Mouse (Mus musculus) limb, embryonic 13.5 days (tissue): ENCODE results near the gene Kcnh8. TPM values are rescaled to one million over a fixed set of nuclear protein-coding genes. Genes with fewer than 3 reads are reported as not detected.

ENCODE experiments used
- ATAC-seq: fragments of 200-750 bp; cut with Nextera tagmentation; 2 replicates; pipeline ENCODE4 v1.8.0; 2017; ENCODE audit warnings: low read depth, moderate number of reproducible peaks, moderate TSS enrichment; ENCODE audit not compliant: low FRiP score
- H3K27ac ChIP-seq: fragments of 300-500 bp; sonication (generic); 2 replicates; pipeline ENCODE4 v1.5.1; 2015; ENCODE audit warnings: inconsistent platforms, mild to moderate bottlenecking, moderate library complexity
- H3K27me3 ChIP-seq: fragments of 300-500 bp; sonication (generic); 2 replicates; pipeline ENCODE4 v1.6.1; 2015; ENCODE audit warnings: mild to moderate bottlenecking, inconsistent platforms
- H3K36me3 ChIP-seq: fragments of 300-500 bp; sonication (generic); 2 replicates; pipeline ENCODE4 v1.6.1; 2015; ENCODE audit warnings: inconsistent platforms, mild to moderate bottlenecking, moderate library complexity
- H3K4me1 ChIP-seq: fragments of 300-500 bp; sonication (generic); 2 replicates; pipeline ENCODE4 v1.6.1; 2015; ENCODE audit warnings: inconsistent platforms
- H3K4me2 ChIP-seq: fragments of 300-500 bp; sonication (generic); replicated peaks from 2 replicates; pipeline ENCODE4 v1.6.1; 2015; ENCODE audit warnings: inconsistent platforms, mild to moderate bottlenecking, moderate library complexity
- H3K4me3 ChIP-seq: fragments of 300-500 bp; sonication (generic); 2 replicates; pipeline ENCODE4 v1.5.1; 2015; ENCODE audit warnings: moderate library complexity, mild to moderate bottlenecking, inconsistent platforms
- H3K9ac ChIP-seq: fragments of 300-500 bp; sonication (generic); 2 replicates; pipeline ENCODE4 v1.6.1; 2015; ENCODE audit warnings: mild to moderate bottlenecking, inconsistent platforms
- H3K9me3 ChIP-seq: fragments of 300-500 bp; sonication (generic); 2 replicates; pipeline ENCODE4 v1.6.1; 2016; ENCODE audit warnings: inconsistent platforms
- WGBS: fragments of 180-500 bp; shearing (Covaris S2); methylation state at CpG from one replicate; pipeline ENCODE4 v1.1.7; 2015; 5-methylcytosine and 5-hydroxymethylcytosine counted together
- polyA plus RNA-seq: library from polyadenylated mRNA; unstranded; fragments of >200 nt; fragmentation: Nextera tagmentation; extraction: Ambion mirVana; gene quantifications from 2 replicates; pipeline ENCODE4 v1.2.1, GENCODE M21; 2015

Kcnh8 gene
- polyA plus RNA-seq, 1 experiment from 2014 or later, result 0.03 TPM

GRCm38 (mm10) chr17:52878964-52879363 is 276.5 kb downstream of the Kcnh8 start:
- ATAC-seq, result no peak
- Histone ChIP-seq H3K9ac (no peak overlapping the region), H3K4me3 (no peak overlapping the region), H3K4me1 (no peaks in the 10 kb centered on the region), H3K4me2 (no peak overlapping the region), H3K27ac (no peak overlapping the region), H3K9me3 (no peaks in the 10 kb centered on the region), H3K27me3 (no peaks in the 10 kb centered on the region), H3K36me3 (no peaks in the 10 kb centered on the region)
- WGBS, result 54% methylated on average over 1 of the region's 1 CpGs

DNA sequence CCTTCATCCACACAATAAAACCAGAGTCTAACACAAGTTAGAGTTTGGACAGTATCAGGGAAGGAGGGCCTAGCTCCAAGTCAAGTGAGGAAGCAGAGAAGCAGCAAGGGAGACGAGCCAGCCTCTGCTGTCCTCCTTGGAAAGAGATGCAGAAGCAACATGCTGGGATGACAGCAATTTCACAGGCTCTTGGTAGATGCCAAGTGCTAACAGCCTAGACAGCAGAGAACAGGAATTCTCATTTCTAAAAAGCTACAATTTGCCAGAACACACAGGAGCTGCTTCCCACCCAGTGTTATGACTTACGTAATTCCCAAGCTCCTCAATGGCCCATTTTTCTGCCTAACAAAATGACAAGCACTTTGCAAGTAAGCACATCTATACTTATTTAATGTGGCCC is 277.5 kb downstream of the Kcnh8 start:
- H3K9me3 ChIP-seq, result no peaks in the 10 kb centered on the region
- no peak overlapping the region for H3K4me3 ChIP-seq
- no peak overlapping the region for H3K4me2 ChIP-seq
- 74% methylated on average over 2 of the region's 2 CpGs for WGBS
- H3K27me3 ChIP-seq, result no peaks in the 10 kb centered on the region
- ATAC-seq, result no peak
- no peak overlapping the region for H3K27ac ChIP-seq
- H3K9ac ChIP-seq, result no peak overlapping the region
- H3K36me3 ChIP-seq, result no peaks in the 10 kb centered on the region
- H3K4me1 ChIP-seq, result no peaks in the 10 kb centered on the region

- no peak for ATAC-seq
- no peak overlapping the region for H3K4me2 ChIP-seq
These were observed 282.7 kb downstream of the Kcnh8 start for GRCm38 (mm10) chr17:52885210-52885609.

GRCm38 (mm10) chr17:52920519-52921106 is 318.1 kb downstream of the Kcnh8 start:
- WGBS, result 64% methylated on average over 3 of the region's 3 CpGs
- Histone ChIP-seq H3K36me3 (no peaks in the 10 kb centered on the region), H3K4me3 (no peak overlapping the region), H3K4me1 (no peaks in the 10 kb centered on the region), H3K27me3 (no peaks in the 10 kb centered on the region), H3K9ac (no peak overlapping the region), H3K4me2 (no peak overlapping the region), H3K27ac (no peak overlapping the region), H3K9me3 (no peaks in the 10 kb centered on the region)
- ATAC-seq, result no peak

More at GRCm38 (mm10) chr17:52885210-52885609, 282.7 kb downstream of the Kcnh8 start:
- Histone ChIP-seq H3K4me1 (no peaks in the 10 kb centered on the region), H3K36me3 (no peaks in the 10 kb centered on the region), H3K9me3 (no peaks in the 10 kb centered on the region), H3K4me3 (no peak overlapping the region), H3K27ac (no peak overlapping the region), H3K27me3 (no peaks in the 10 kb centered on the region), H3K9ac (no peak overlapping the region)
- WGBS, result 69% methylated on average over 1 of the region's 1 CpGs

- Histone ChIP-seq H3K36me3 (no peaks in the 10 kb centered on the region), H3K27ac (no peak overlapping the region), H3K4me1 (no peaks in the 10 kb centered on the region), H3K4me3 (no peak overlapping the region), H3K9ac (no peak overlapping the region), H3K27me3 (no peaks in the 10 kb centered on the region), H3K4me2 (no peak overlapping the region), H3K9me3 (no peaks in the 10 kb centered on the region)
- no peak for ATAC-seq
These were observed 341.5 kb downstream of the Kcnh8 start for GRCm38 (mm10) chr17:52943966-52944365.

DNA sequence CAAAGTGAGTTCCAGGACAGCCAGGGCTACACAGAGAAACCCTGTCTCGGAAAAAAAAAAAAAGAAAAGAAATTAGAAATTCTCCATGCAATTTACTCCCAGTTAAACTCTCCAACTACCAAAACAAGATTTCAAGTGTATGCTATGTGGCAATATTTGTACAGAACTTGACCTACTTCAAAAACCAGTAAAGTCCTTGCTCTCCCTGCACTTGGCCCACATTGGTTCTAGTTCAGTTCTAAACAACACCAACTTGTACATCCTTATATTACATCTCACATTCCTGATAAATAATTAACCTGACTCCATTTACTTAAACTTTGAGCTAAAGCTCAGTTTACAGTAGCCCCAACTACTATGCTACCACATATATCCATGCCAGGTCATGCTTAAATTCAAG is 370.2 kb downstream of the Kcnh8 start:
- 70% methylated on average over 1 of the region's 1 CpGs for WGBS
- Histone ChIP-seq H3K4me3 (no peak overlapping the region), H3K27ac (no peak overlapping the region), H3K4me1 (no peaks in the 10 kb centered on the region), H3K9ac (no peak overlapping the region), H3K27me3 (no peaks in the 10 kb centered on the region), H3K36me3 (no peaks in the 10 kb centered on the region), H3K9me3 (no peaks in the 10 kb centered on the region), H3K4me2 (no peak overlapping the region)
- ATAC-seq, result no peak

DNA sequence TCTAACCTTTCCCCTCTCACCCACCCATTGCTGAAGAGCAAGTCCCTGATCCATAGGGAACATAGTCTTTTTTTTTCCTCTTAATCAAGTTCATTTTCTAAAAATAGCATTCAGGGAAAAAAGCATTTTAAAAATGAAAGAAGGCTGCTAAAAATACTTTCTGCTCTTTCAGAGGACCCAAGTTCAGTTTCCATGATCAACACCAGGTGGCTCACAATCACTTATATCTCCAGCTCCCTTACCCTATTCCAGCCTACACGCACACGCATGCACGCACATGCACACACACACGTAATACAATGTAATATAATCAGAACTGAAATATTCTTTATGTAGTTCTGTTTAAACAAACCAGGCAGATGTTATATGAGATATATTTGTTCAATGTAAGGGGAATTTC is 378.4 kb downstream of the Kcnh8 start:
- H3K27ac ChIP-seq, result no peak overlapping the region
- H3K36me3 ChIP-seq, result no peaks in the 10 kb centered on the region
- H3K9ac ChIP-seq, result no peak overlapping the region
- H3K27me3 ChIP-seq, result no peaks in the 10 kb centered on the region
- ATAC-seq, result no peak
- WGBS, result 88% methylated on average over 4 of the region's 4 CpGs
- no peaks in the 10 kb centered on the region; the same call in 1 of the 2 replicates for H3K9me3 ChIP-seq
- no peak overlapping the region for H3K4me3 ChIP-seq
- no peak overlapping the region for H3K4me2 ChIP-seq
- H3K4me1 ChIP-seq, result no peaks in the 10 kb centered on the region
